Mouse (Mus musculus) liver, embryonic 15.5 days (tissue): Measurements from ENCODE around the gene Plk3. TPM values are rescaled to one million over a fixed set of nuclear protein-coding genes. Genes with fewer than 3 reads are reported as not detected.

Experiments
- ATAC-seq: fragments of 200-750 bp; cut with Nextera tagmentation; 2 replicates; pipeline ENCODE4 v1.8.0; 2017; ENCODE audit warnings: moderate number of reproducible peaks, mild to moderate bottlenecking, moderate library complexity; ENCODE audit not compliant: insufficient read depth
- H3K27ac ChIP-seq: fragments of 300-500 bp; sonication (generic); replicated peaks from 2 replicates; pipeline ENCODE4 v1.5.1; 2015; ENCODE audit warnings: mild to moderate bottlenecking, inconsistent platforms
- H3K27me3 ChIP-seq: fragments of 300-500 bp; sonication (generic); 2 replicates; pipeline ENCODE4 v1.6.1; 2015; ENCODE audit warnings: mild to moderate bottlenecking, inconsistent platforms
- H3K36me3 ChIP-seq: fragments of 300-500 bp; sonication (generic); replicated peaks from 2 replicates; pipeline ENCODE4 v1.6.1; 2015; ENCODE audit warnings: moderate library complexity, mild to moderate bottlenecking, inconsistent platforms
- H3K4me1 ChIP-seq: fragments of 300-500 bp; sonication (generic); replicated peaks from 2 replicates; pipeline ENCODE4 v1.6.1; 2015; ENCODE audit warnings: inconsistent platforms
- H3K4me2 ChIP-seq: fragments of 300-500 bp; sonication (generic); 2 replicates; pipeline ENCODE4 v1.6.1; 2015; ENCODE audit warnings: moderate library complexity, mild to moderate bottlenecking, inconsistent platforms
- H3K4me3 ChIP-seq: fragments of 300-500 bp; sonication (generic); replicated peaks from 2 replicates; pipeline ENCODE4 v1.5.1; 2015; ENCODE audit warnings: mild to moderate bottlenecking, inconsistent platforms
- H3K9ac ChIP-seq: fragments of 300-500 bp; sonication (generic); 2 replicates; pipeline ENCODE4 v1.6.1; 2015; ENCODE audit warnings: moderate library complexity, mild to moderate bottlenecking, inconsistent platforms
- H3K9me3 ChIP-seq: fragments of 300-500 bp; sonication (generic); replicated peaks from 2 replicates; pipeline ENCODE4 v1.6.1; 2016; ENCODE audit warnings: inconsistent platforms
- WGBS: fragments of 180-500 bp; shearing (Covaris S2); methylation state at CpG from one replicate; pipeline ENCODE4 v1.1.7; 2015; ENCODE audit warnings: mixed read lengths; ENCODE audit not compliant: insufficient replicate concordance; 5-methylcytosine and 5-hydroxymethylcytosine counted together
- polyA plus RNA-seq: library from polyadenylated mRNA; unstranded; fragments of >200 nt; fragmentation: Nextera tagmentation; extraction: Ambion mirVana; gene quantifications from 2 replicates; pipeline ENCODE4 v1.2.1, GENCODE M21; 2015

The Plk3 gene
- polyA plus RNA-seq, 1 experiment from 2014 or later: 3.2 TPM

- Histone ChIP-seq H3K27ac (no peak overlapping the region), H3K36me3 (no peaks in the 10 kb centered on the region), H3K4me2 (no peak overlapping the region), H3K9me3 (no peaks in the 10 kb centered on the region), H3K27me3 (no peaks in the 10 kb centered on the region), H3K4me1 (peaks cover 11% of the 10 kb centered on the region), H3K9ac (no peak overlapping the region), H3K4me3 (no peak overlapping the region)
- 80% methylated on average over 5 of the region's 5 CpGs for WGBS
- ATAC-seq: no peak
These were observed 18.2 kb downstream of the Plk3 start for GRCm38 (mm10) chr4:117115592-117115991.

- no peak overlapping the region for H3K9ac ChIP-seq
- H3K27me3 ChIP-seq: no peaks in the 10 kb centered on the region
- no peak overlapping the region for H3K27ac ChIP-seq
- no peak overlapping the region for H3K4me2 ChIP-seq
- H3K4me1 ChIP-seq: 0 out of 2 replicates have a peak, but pooled peaks cover 4% of the 10 kb centered on the region
- WGBS: 93% methylated on average over 1 of the region's 1 CpGs
- ATAC-seq: no peak
- H3K9me3 ChIP-seq: no peaks in the 10 kb centered on the region
- H3K36me3 ChIP-seq: no peaks in the 10 kb centered on the region
- no peak overlapping the region for H3K4me3 ChIP-seq
These were observed 20.5 kb downstream of the Plk3 start for GRCm38 (mm10) chr4:117113237-117113636.

- 70% methylated on average over 11 of the region's 11 CpGs for WGBS
- ATAC-seq: no peak
- Histone ChIP-seq H3K4me1 (no peaks in the 10 kb centered on the region), H3K9ac (no peak overlapping the region), H3K4me3 (no peak overlapping the region), H3K9me3 (no peaks in the 10 kb centered on the region), H3K27me3 (no peaks in the 10 kb centered on the region), H3K36me3 (no peaks in the 10 kb centered on the region), H3K4me2 (no peak overlapping the region), H3K27ac (no peak overlapping the region)
These were observed 22.8 kb downstream of the Plk3 start for GRCm38 (mm10) chr4:117110985-117111384.

- Histone ChIP-seq H3K36me3 (no peaks in the 10 kb centered on the region), H3K4me3 (no peak overlapping the region), H3K27ac (no peak overlapping the region), H3K27me3 (no peaks in the 10 kb centered on the region), H3K9me3 (no peaks in the 10 kb centered on the region), H3K9ac (no peak overlapping the region), H3K4me2 (no peak overlapping the region), H3K4me1 (no peaks in the 10 kb centered on the region)
- no peak for ATAC-seq
- 86% methylated on average over 13 of the region's 13 CpGs for WGBS
These were observed 23.5 kb downstream of the Plk3 start for GRCm38 (mm10) chr4:117110249-117110648.

- no peaks in the 10 kb centered on the region for H3K9me3 ChIP-seq
- no peak overlapping the region for H3K9ac ChIP-seq
- H3K27me3 ChIP-seq: no peaks in the 10 kb centered on the region; the same call in 1 of the 2 replicates
- no peaks in the 10 kb centered on the region for H3K36me3 ChIP-seq
- H3K27ac ChIP-seq: no peak overlapping the region
- WGBS: 87% methylated on average over 25 of the region's 25 CpGs
- ATAC-seq: no peak
- H3K4me3 ChIP-seq: no peak overlapping the region
- H3K4me1 ChIP-seq: no peaks in the 10 kb centered on the region
- no peak overlapping the region for H3K4me2 ChIP-seq
These were observed 24.4 kb downstream of the Plk3 start for GRCm38 (mm10) chr4:117109330-117109729.

- 78% methylated on average over 6 of the region's 6 CpGs for WGBS
- Histone ChIP-seq H3K27me3 (no peaks in the 10 kb centered on the region; the same call in 1 of the 2 replicates), H3K4me3 (no peak overlapping the region), H3K36me3 (no peaks in the 10 kb centered on the region), H3K9me3 (no peaks in the 10 kb centered on the region), H3K9ac (no peak overlapping the region), H3K4me1 (no peaks in the 10 kb centered on the region), H3K4me2 (no peak overlapping the region), H3K27ac (no peak overlapping the region)
- ATAC-seq: no peak
These were observed 25.3 kb downstream of the Plk3 start for GRCm38 (mm10) chr4:117108524-117108849.

- Histone ChIP-seq H3K4me1 (no peaks in the 10 kb centered on the region), H3K4me3 (no peak overlapping the region), H3K27me3 (no peaks in the 10 kb centered on the region; the same call in 1 of the 2 replicates), H3K9ac (no peak overlapping the region), H3K9me3 (no peaks in the 10 kb centered on the region), H3K27ac (no peak overlapping the region), H3K4me2 (no peak overlapping the region), H3K36me3 (no peaks in the 10 kb centered on the region)
- ATAC-seq: no peak
- WGBS: 80% methylated on average over 18 of the region's 18 CpGs
These were observed 25.8 kb downstream of the Plk3 start for GRCm38 (mm10) chr4:117107813-117108523.

- H3K4me1 ChIP-seq: no peaks in the 10 kb centered on the region
- no peak overlapping the region for H3K27ac ChIP-seq
- no peaks in the 10 kb centered on the region for H3K9me3 ChIP-seq
- H3K36me3 ChIP-seq: no peaks in the 10 kb centered on the region
- no peak overlapping the region for H3K4me3 ChIP-seq
- H3K9ac ChIP-seq: no peak overlapping the region
- H3K27me3 ChIP-seq: no peaks in the 10 kb centered on the region; the same call in 1 of the 2 replicates
- no peak for ATAC-seq
- H3K4me2 ChIP-seq: no peak overlapping the region
- WGBS: 72% methylated on average over 10 of the region's 10 CpGs
These were observed 28.6 kb downstream of the Plk3 start for GRCm38 (mm10) chr4:117105127-117105526.

GRCm38 (mm10) chr4:117104672-117105071 is 29.1 kb downstream of the Plk3 start:
- ATAC-seq: no peak
- WGBS: 59% methylated on average over 10 of the region's 10 CpGs
- no peak overlapping the region for H3K27ac ChIP-seq

GRCm38 (mm10) chr4:117101218-117101617 is 32.5 kb downstream of the Plk3 start:
- no peak overlapping the region for H3K9ac ChIP-seq
- H3K4me3 ChIP-seq: no peak overlapping the region
- H3K36me3 ChIP-seq: no peaks in the 10 kb centered on the region
- peaks cover 8% of the 10 kb centered on the region for H3K4me1 ChIP-seq
- 38% methylated on average over 7 of the region's 7 CpGs for WGBS
- no peak overlapping the region for H3K27ac ChIP-seq
- peaks cover 28% of the 10 kb centered on the region for H3K27me3 ChIP-seq
- no peak for ATAC-seq
- no peak overlapping the region for H3K4me2 ChIP-seq
- H3K9me3 ChIP-seq: no peaks in the 10 kb centered on the region

More at GRCm38 (mm10) chr4:117104672-117105071, 29.1 kb downstream of the Plk3 start:
- H3K9ac ChIP-seq: no peak overlapping the region
- H3K36me3 ChIP-seq: no peaks in the 10 kb centered on the region
- no peaks in the 10 kb centered on the region; the same call in 1 of the 2 replicates for H3K27me3 ChIP-seq
- no peaks in the 10 kb centered on the region for H3K4me1 ChIP-seq
- no peak overlapping the region for H3K4me2 ChIP-seq
- no peaks in the 10 kb centered on the region for H3K9me3 ChIP-seq
- no peak overlapping the region for H3K4me3 ChIP-seq

GRCm38 (mm10) chr4:117100036-117100435 is 33.7 kb downstream of the Plk3 start:
- Histone ChIP-seq H3K9ac (no peak overlapping the region), H3K27ac (no peak overlapping the region), H3K4me2 (no peak overlapping the region), H3K4me3 (no peak overlapping the region), H3K9me3 (no peaks in the 10 kb centered on the region), H3K36me3 (no peaks in the 10 kb centered on the region), H3K4me1 (peaks cover 18% of the 10 kb centered on the region), H3K27me3 (peaks cover 40% of the 10 kb centered on the region)
- 59% methylated on average over 4 of the region's 4 CpGs for WGBS
- no peak for ATAC-seq

- H3K4me1 ChIP-seq: peaks cover 18% of the 10 kb centered on the region
- no peak overlapping the region for H3K4me3 ChIP-seq
- H3K9me3 ChIP-seq: no peaks in the 10 kb centered on the region
- no peak overlapping the region for H3K27ac ChIP-seq
- H3K9ac ChIP-seq: no peak overlapping the region
- 59% methylated on average over 2 of the region's 2 CpGs for WGBS
- H3K36me3 ChIP-seq: no peaks in the 10 kb centered on the region
- no peak for ATAC-seq
- no peak overlapping the region for H3K4me2 ChIP-seq
- peaks cover 52% of the 10 kb centered on the region for H3K27me3 ChIP-seq
These were observed 35.1 kb downstream of the Plk3 start for GRCm38 (mm10) chr4:117098764-117099036.
